Comparison of ENCODE assay signal across 8 mouse cellular contexts in the genomic region with DNA sequence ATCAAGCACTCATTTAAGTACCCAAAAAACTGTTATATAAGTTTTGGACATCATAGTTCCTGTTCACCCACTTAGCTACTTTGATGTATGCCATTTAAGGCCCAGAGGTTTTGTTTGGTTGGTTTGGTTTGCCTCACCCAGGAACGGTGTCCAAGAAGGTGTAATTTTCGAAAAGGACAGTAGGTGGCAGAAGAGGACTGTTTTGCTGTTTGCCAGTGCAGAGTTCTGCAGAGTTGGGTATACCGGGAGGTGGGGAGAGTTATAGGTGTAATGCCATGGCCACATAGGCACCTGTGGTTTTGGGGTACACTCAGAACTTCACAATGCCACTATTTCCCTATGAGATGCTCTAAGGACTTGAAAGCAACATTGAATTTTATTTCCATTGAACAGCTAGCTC. TPM values are rescaled to one million over a fixed set of nuclear protein-coding genes. Genes with fewer than 3 reads are reported as not detected.
DNase-seq lines count a peak whose midpoint lies in the region; ATAC-seq and TF ChIP-seq lines count a peak whose summit lies in the region.

No protein-coding gene starts in this region.

- peak; percentile 86 for ATAC-seq in neural tube, embryonic 15.5 days (ENCODE audit: low FRiP score)

- no peak for TF ChIP-seq POLR2A in bone marrow macrophage, adult 2 months (IDR thresholded peaks at IDR 0.05; ENCODE audit: borderline replicate concordance, low read depth, low read length)
- no peak for TF ChIP-seq POLR2A in embryonic fibroblast, embryonic 13.5 days (IDR thresholded peaks at IDR 0.05; ENCODE audit: low read depth, low read length)

- peaks cover 26% of the 10 kb centered on the region for H3K9me3 ChIP-seq in E14TG2a.4 (ENCODE audit: low read length)
- no peaks in the 10 kb centered on the region for H3K9me3 ChIP-seq in neural tube, embryonic 15.5 days (replicated peaks)

- H3K27ac ChIP-seq in bone marrow macrophage, adult 2 months (ENCODE audit: insufficient read depth, low read depth, low read length) = no peak overlapping the region
- H3K27ac ChIP-seq in embryonic fibroblast, embryonic 13.5 days (ENCODE audit: insufficient read depth, low read length) = peak overlapping the region; percentile 21; the same call in 1 of the 2 replicates
- no peak overlapping the region for H3K27ac ChIP-seq in neural tube, embryonic 15.5 days (replicated peaks)

- peak; percentile 66 to 88 for DNase-seq in heart, postnatal 14 days
- peak; percentile 61 to 85 for DNase-seq in layer of hippocampus, adult 18-20 months (ENCODE audit: low spot score in 2 of 2)
- DNase-seq in lung, adult 18-20 months = peak; percentile 53 to 76
- DNase-seq in thymus, adult 18-20 months = peak; percentile 7 to 50

- H3K4me3 ChIP-seq in E14TG2a.4 (replicated peaks; ENCODE audit: low read length) = no peak overlapping the region
- no peak overlapping the region for H3K4me3 ChIP-seq in bone marrow macrophage, adult 2 months (ENCODE audit: insufficient read depth, low read length)
- H3K4me3 ChIP-seq in embryonic fibroblast, embryonic 13.5 days (ENCODE audit: insufficient read depth, low read length) = no peak overlapping the region
- H3K4me3 ChIP-seq in neural tube, embryonic 15.5 days (replicated peaks) = no peak overlapping the region

- no peak overlapping the region for H3K4me2 ChIP-seq in neural tube, embryonic 15.5 days

- intact Hi-C loops in heart, postnatal 14 days (cut with DNase I) = loop anchor here (1.0 to 5.0 kb wide), 4 partner anchors 54 to 329 kb away; a partner anchor contains a TSS

- no peaks in the 10 kb centered on the region for H3K36me3 ChIP-seq in E14TG2a.4 (ENCODE audit: insufficient read depth, low read length)
- no peaks in the 10 kb centered on the region for H3K36me3 ChIP-seq in neural tube, embryonic 15.5 days

- no peaks in the 10 kb centered on the region for H3K27me3 ChIP-seq in E14TG2a.4 (ENCODE audit: insufficient read depth, low read length)
- no peaks in the 10 kb centered on the region for H3K27me3 ChIP-seq in neural tube, embryonic 15.5 days (replicated peaks)

- TF ChIP-seq CTCF in E14TG2a.4 (conservative IDR thresholded peaks at IDR 0.05; ENCODE audit: low read length) = peak; percentile 84
- peak; percentile 60; the same call in 1 of the 2 replicates for TF ChIP-seq CTCF in bone marrow macrophage, adult 2 months (IDR thresholded peaks at IDR 0.05; ENCODE audit: low read depth, low read length)
- 0 out of 2 replicates have a peak, but pooled peaks have one; percentile 27 for TF ChIP-seq CTCF in embryonic fibroblast, embryonic 13.5 days (IDR thresholded peaks at IDR 0.05; ENCODE audit: borderline replicate concordance, insufficient read depth, low read length)

- H3K9ac ChIP-seq in neural tube, embryonic 15.5 days (replicated peaks) = no peak overlapping the region

- peaks cover 4% of the 10 kb centered on the region; the same call in 1 of the 2 replicates for H3K4me1 ChIP-seq in E14TG2a.4 (replicated peaks; ENCODE audit: low read depth, low read length)
- no peaks in the 10 kb centered on the region for H3K4me1 ChIP-seq in bone marrow macrophage, adult 2 months (ENCODE audit: control insufficient read depth, insufficient read depth, low read length)
- no peaks in the 10 kb centered on the region for H3K4me1 ChIP-seq in embryonic fibroblast, embryonic 13.5 days (ENCODE audit: control insufficient read depth, insufficient read depth, low read length)
- H3K4me1 ChIP-seq in neural tube, embryonic 15.5 days = no peaks in the 10 kb centered on the region

- under 1% methylated on average over 3 of the region's 3 CpGs for WGBS in neural tube, embryonic 15.5 days

RNA-seq across cellular contexts. Expression of a gene that starts 38.7 kb away (rescaled TPM):
- polyA plus RNA-seq in bone marrow macrophage, adult 2 months (2012; ENCODE audit: insufficient read depth, insufficient read length, missing spikeins) = not detected in 2 replicates
- polyA plus RNA-seq in embryonic fibroblast, embryonic 13.5 days (2011; ENCODE audit: insufficient read length, low read depth, missing spikeins) = 11.9 and 17.7 TPM in 2 replicates
- total RNA-seq in heart, postnatal 14 days (2021) = under 1 TPM; 0.55 to 0.78 TPM
- total RNA-seq in layer of hippocampus, adult 18-20 months (2021) = under 1 TPM; 0.15 to 0.22 TPM
- polyA plus RNA-seq in neural tube, embryonic 15.5 days (2015; fragmentation: Nextera tagmentation; extraction: Ambion mirVana) = 0.13 and 1.8 TPM in 2 replicates

RNA-seq across cellular contexts. Expression of a gene that starts 54.6 kb away (rescaled TPM):
- polyA plus RNA-seq in bone marrow macrophage, adult 2 months (2012; ENCODE audit: insufficient read depth, insufficient read length, missing spikeins) = 0.21 and 0.32 TPM in 2 replicates
- polyA plus RNA-seq in embryonic fibroblast, embryonic 13.5 days (2011; ENCODE audit: insufficient read length, low read depth, missing spikeins) = 268 and 320 TPM in 2 replicates
- 10 to 100 TPM; 27.9 to 30.4 TPM for total RNA-seq in heart, postnatal 14 days (2021)
- total RNA-seq in layer of hippocampus, adult 18-20 months (2021) = 1 to 10 TPM; 3.7 to 4.0 TPM
- polyA plus RNA-seq in neural tube, embryonic 15.5 days (2015; fragmentation: Nextera tagmentation; extraction: Ambion mirVana) = 52.1 and 53.9 TPM in 2 replicates

Comparison
In these comparisons a context has a peak if more than half of its experiments do, and no peak if none do; other contexts are left out.
1. CTCF ChIP-seq: peak in every context shown above with its lines; median percentile 84 in E14TG2a.4; 60 in bone marrow macrophage, adult 2 months; 27 in embryonic fibroblast, embryonic 13.5 days.
2. RNA of a gene that starts 54.6 kb away (polyA plus RNA-seq): 268 to 320 TPM in embryonic fibroblast, embryonic 13.5 days and 52.1 to 53.9 TPM in neural tube, embryonic 15.5 days; 0.21 to 0.32 TPM in bone marrow macrophage, adult 2 months; every median in the first group is over 10 times any median in the second.
3. Peak in every context shown above with its lines, with median percentiles within 50 percentile points of each other: DNase-seq.